Mouse (Mus musculus): ENCODE data around the gene Pdzk1ip1. TPM values are rescaled to one million over a fixed set of nuclear protein-coding genes. Genes with fewer than 3 reads are reported as not detected.

Pdzk1ip1 gene
- 1 to 10 TPM in 1 of 2 experiments, under 1 TPM in 1; 0.88 to 2.0 TPM for total RNA-seq (2021)
- long read RNA-seq, experiment 1, result 0 reads
- long read RNA-seq, experiment 2, result 0 reads

DNA sequence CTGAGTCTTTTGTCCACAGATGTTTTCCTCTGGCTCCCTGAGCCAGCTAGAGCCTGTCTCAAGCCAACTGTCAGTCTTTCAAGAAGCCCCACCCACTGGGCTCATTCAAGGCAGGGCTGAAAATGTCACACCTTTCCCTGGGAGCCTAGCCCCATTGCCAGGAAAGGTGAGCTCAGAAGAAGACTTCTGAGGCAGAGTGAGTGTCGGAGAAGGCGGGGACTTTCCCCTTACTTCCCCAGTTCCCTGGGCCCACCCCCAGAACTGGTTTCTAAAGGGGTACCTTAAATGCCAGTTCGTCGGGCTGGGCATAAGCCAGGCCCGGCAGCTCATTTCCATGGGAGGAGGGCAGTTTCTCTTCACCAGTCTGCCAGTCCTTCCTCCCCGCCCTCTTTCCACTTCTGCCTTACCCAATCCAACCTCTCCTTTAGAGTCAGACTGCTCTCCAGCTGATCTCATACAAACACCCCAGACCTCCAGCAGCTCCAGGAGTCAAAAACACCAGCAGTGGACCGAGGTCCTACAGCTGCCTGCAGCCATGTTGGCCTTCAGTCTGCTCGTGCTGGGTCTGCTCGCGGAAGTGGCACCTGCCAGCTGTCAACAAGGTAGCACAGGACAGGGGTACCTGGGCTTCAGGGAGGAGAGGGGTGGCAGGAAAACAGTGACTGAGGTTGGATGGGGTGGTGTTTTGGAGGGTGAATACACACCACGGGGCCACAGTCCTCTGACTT lies at the start of gene Pdzk1ip1:
Gene Pdzk1ip1 (plus strand): TSS at position 98 of the 728 bp plus-strand sequence.
- DNase-seq, result no peak
- intact Hi-C loops (cut with DNase I), result loop anchor here (5.0 kb wide), 1 partner anchor 91 kb away; no protein-coding TSS in a partner anchor

DNA sequence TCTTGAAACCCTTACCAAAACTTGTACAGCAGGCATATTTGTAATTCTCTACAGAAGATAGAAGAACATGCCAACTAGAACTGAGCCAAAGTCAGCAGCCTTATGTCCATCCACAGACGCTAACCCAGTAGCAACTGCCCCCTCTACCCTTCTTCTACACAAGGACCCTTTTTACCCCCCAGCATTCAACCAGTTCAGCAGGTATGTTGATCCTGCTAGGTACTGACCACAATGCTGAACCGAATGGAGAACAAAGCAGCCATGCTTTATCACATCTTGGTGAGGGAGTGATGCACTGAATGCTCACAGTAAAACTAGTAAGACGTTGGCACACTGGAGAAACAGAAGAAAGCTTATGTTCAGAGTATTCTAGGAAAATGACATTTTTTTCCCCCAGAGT lies 42.9 kb upstream of the Pdzk1ip1 start:
- no peak for DNase-seq
- intact Hi-C loops (cut with DNase I), result no loop called here

DNA sequence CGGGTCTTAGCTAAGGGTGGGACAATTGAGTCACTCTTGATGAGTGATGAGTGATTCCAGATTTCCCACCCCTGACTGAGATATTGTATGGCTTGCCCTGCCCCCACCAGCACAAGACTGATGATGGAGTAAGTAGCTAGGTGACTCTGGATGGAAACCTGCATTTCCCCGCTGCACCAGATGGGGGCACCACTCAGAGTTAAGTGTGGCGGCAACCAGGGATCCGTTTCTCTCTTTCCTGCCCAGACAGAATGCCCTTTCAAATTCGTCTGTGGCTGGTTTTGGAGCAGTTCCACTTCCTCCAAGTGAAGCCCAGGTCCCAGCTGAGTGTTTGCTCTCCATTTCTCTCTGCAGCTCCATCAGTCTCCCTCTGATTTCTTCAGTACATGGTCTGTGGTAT lies 40.8 kb upstream of the Pdzk1ip1 start:
- intact Hi-C loops (cut with DNase I), result loop anchor here (2.0 kb wide), 1 partner anchor 37 kb away; no protein-coding TSS in a partner anchor
- DNase-seq, result peak; percentile 68 to 74

DNA sequence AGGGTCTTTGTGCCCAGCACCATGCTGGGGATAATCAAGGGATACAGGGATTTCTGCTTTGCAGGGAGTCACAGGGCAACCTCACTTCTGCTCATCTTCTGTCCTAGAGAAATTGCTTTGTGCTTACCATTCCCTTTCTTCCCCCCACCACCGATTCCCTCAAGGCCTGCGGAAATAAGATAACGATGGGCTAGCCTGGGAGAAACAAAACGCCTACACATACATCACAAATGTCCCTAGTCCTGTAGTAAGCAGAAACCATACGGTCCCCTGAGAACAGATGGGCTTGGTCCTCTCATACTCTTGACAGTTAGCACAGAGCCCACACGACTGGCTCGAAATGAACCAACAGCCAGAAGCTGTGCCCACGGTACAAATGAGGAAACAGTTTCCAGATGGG lies 40.3 kb upstream of the Pdzk1ip1 start:
- DNase-seq, result no peak
- intact Hi-C loops (cut with DNase I), result loop anchor here (2.0 kb wide), 1 partner anchor 37 kb away; no protein-coding TSS in a partner anchor

DNA sequence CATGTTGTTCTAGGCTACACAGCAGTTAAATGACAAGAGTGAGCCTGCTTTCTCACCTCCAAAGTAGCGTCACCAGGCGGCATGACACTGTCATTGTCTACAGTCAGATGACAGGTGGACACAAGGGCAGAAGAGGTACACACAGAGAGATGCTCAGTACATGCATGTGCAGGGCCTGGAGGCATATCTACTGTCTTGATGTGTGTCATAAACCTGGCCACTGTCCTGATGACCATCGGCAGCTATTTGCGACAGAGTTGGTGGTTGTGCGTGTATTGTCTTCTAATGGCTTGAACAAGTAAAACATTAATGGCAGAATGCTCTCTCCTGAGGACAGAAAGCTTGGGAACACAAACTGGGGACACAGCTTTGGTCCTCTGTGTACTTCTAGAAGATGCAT lies 37.3 kb upstream of the Pdzk1ip1 start:
- DNase-seq, result no peak
- intact Hi-C loops (cut with DNase I), result no loop called here

DNA sequence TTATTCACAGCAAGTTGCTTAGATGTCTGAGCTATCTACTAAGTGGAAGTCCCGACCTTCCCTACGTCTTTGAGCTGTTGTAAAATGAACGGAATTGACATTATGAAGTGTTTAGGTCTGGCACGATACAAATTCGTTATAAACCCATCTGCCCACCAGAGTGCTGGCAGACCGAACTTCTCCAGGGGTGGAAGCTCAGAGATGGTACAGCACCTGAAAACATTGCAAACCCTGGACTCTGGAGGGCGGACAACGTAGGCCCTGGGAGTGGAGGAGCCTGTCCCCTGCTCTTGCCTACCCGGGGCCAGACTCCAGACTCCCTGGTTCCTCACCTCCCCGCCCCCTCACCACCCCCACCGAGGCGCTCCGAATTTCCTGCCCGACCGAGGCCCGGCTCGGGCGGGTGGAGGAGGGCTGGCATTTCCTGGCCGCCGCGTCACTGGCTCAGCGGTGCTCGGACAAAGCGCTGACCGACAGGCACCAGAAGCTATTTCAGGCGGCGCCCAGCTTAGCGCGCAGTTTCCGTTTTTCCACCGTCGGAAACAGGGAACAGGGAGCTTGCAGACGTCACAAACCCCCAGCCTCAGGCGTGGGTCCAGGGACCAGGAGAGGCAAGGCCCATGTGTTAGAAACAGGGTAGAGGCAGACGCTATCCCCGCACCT lies 36.0 kb upstream of the Pdzk1ip1 start:
- intact Hi-C loops (cut with DNase I), result no loop called here
- DNase-seq, result peak; percentile 76 to 80

DNA sequence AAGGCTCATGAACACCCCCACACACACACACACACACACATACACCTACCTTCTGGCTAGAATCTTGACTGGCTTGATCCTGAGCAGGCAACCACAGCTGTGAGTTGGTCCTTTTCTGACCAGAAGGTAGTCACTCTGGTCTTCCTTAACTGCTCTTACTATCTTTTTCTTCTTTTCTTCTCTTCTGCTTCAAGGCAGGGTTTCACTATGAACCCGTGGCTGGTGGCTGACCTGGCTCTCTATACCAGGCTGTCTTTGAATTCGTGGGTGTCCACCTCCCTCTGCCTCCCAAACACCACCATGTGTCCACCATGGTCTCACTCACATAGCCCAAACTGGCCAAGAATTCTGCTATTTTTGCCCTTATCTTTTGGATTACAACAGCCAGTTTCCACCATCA lies 33.5 kb upstream of the Pdzk1ip1 start:
- no peak for DNase-seq
- intact Hi-C loops (cut with DNase I), result loop anchor here (5.0 kb wide), 1 partner anchor 148 kb away; the partner anchor contains the start of gene Foxd2

DNA sequence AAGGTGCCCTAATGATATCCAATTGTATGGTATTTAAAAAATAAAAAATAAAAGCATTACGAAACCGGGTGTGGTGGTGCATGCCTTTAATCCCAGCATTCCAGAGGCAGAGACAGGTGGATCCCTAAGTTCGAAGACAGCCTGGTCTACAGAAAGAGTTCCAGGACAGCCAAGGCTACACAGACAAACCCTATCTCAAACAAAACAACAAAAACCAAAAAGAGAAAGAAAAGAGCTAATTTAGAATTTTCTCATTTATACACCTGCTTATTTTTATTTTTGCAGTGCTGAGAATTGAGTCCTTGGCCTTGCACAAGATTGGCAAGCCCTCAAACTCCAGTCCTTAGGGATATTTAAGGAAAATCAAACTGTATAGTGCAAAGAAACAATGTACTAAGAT lies 32.8 kb upstream of the Pdzk1ip1 start:
- no peak for DNase-seq
- intact Hi-C loops (cut with DNase I), result loop anchor here (5.0 kb wide), 1 partner anchor 148 kb away; the partner anchor contains the start of gene Foxd2

DNA sequence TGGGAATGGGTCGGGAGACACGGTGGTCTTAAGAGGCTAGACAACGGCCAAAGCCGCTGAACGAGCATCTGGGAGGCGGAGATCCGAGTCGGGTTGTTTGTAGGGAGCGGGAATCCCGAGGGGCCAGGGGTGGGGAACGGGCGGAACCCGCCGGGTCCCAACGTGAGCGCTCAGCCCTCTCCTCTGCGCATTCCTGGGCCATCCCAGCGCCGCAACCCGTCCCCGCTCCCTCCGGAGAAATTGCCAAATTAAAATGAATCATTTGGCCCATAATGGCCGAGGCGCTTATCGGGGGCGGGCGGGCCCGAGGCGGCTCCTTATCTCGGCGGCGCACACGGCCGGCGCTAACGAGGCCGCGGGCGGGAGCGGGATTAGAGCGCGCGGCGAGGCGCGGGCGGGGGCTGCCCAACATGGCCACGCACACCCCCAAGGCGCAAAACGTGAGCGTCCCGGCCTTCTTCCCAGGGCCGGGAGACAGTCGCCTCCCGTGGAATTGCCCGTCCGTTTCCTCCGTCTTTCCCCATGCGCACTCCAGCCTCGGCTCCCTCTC lies 32.1 kb upstream of the Pdzk1ip1 start, which contains the start of gene Tal1:
Gene Tal1 (plus strand): TSS at position 56 of the 550 bp plus-strand sequence.
- intact Hi-C loops (cut with DNase I), result loop anchor here (5.0 kb wide), 1 partner anchor 149 kb away; the partner anchor contains the start of gene Foxd2
- DNase-seq, result peak; percentile 64 to 76

DNA sequence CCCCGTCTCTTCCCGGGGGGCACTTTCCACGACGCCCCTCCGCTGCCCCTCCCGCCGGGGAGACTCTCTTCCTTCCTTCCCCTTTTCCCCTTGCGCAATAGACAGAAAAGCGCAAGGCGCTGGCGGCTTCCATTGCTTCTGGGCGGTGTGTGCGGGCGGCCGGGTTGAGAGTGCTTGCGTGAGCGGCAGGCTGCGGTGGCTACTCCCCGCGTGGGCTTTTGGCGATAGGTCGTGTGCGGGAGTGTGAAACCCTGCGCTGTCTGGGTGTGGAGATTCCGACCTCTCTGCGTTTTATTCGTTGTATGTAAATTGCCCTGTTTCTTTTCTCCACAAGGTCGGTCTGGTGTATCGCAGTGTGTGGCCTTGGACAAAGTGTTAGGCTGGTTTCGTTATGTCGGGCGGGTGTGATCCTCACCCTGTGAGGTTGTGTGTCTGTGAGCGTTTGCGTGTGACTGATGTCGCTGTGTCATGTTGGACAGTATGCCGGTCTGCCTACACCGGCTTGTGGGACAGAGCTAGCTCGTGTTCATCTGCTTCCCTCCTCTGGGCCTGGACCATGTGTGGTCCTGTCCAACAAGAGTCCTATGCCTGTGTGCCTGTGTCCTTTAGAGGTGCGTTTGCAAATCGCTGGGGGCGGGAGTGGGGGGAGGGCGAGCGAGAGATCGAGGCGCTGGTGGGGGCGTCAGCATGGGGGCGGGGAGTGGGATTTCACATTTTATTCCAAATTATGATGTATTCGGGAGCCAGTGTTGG lies 31.4 kb upstream of the Pdzk1ip1 start:
- intact Hi-C loops (cut with DNase I), result loop anchor here (5.0 kb wide), 1 partner anchor 150 kb away; the partner anchor contains the start of gene Foxd2
- peak; percentile 44 to 47 for DNase-seq

DNA sequence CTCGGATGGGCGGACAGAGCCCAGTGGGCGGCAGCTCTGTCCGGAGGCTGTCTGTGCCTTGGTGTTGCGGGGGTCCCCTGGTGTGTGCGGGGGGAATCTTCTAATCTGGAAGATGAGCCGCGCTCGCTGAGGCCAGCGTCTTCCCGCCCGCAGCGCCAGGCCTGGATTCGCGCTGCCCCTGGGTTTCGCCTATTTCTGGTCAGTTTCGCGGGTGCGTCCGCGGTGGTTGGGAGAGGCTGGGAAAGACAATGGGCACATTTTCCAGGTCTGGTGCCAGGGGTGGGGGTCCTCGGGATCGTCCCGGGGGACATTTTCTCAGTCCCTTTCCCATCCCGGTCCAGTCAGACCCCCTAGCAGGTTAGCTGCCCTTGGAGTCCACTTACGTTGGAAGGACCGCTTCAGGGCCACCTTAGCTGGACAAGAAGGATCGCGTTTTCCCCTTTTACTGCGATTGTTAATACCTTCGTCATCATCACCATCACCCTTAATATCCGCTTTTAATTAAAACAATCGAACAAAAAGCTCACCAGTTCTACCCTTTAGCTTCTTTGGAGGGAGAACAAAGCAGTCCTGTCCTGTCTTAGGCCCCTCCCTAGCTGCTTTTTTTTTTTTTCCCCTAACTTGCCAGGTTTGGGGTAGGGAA lies 30.7 kb upstream of the Pdzk1ip1 start:
- intact Hi-C loops (cut with DNase I), result loop anchor here (5.0 kb wide), 1 partner anchor 150 kb away; the partner anchor contains the start of gene Foxd2

DNA sequence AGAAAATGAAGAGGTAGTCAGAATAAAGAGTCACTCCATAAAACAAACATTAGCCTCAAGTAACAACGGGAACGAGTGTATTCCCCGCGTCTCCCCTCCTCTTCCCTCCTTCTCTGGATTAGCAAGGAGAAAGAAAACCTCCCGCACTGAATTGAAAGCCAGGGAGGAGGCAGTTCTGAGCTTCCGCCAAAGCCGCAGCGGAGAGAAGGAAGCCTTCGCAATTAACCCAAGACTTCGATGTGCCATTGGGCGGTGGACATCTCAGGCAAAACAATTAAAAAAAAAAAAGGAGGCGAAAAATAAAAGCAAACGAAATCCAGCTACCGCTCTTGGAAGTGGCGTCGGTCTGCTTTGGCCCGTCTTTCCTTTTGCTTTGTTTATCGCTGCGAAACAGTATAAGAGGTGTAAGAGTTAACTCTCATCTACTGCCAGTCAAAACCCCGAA lies 30.2 kb upstream of the Pdzk1ip1 start:
- intact Hi-C loops (cut with DNase I), result loop anchor here (5.0 kb wide), 1 partner anchor 151 kb away; the partner anchor contains the start of gene Foxd2
- DNase-seq, result peak in 1 of 2 experiments; percentile 35

More for the DNA sequence above, 30.7 kb upstream of the Pdzk1ip1 start:
- peak in 1 of 2 experiments; percentile 34 for DNase-seq

DNA sequence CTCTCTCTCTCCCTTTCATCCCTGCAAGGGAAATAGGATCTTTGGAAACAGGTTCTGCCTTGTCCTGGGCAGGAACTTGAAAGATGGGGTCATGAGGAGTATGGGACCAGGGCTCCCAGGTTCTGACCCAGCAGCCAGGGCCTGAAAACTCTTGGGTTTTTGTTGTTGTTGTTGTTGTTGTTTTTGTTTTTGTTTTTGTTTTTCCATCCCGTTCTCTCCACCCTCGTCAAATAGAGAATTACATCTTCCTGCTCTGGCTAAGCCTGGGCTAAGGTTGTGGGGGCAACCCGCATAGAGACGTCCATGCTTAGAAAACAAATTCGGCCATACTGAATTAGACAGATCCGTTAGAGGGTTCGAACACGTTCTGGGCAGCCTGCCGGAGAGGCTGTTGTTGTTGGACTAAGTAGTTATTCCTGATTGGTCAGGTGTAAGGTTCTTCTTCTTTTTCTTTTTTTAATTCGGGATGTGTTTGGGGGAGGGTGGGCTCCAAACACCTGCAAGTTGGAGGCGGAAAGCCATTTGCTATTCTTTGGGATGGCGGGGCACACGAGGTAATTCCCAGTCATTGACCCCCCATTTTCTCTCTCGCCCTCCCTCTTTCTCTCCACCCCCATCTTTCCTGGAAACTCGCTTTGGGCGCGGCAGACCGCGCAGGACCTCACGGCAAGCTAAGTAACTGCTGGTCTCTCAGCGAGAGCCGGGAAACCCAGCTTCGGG lies 29.5 kb upstream of the Pdzk1ip1 start:
- DNase-seq, result peak in 1 of 2 experiments; percentile 27
- intact Hi-C loops (cut with DNase I), result loop anchor here (5.0 kb wide), 1 partner anchor 152 kb away; the partner anchor contains the start of gene Foxd2

DNA sequence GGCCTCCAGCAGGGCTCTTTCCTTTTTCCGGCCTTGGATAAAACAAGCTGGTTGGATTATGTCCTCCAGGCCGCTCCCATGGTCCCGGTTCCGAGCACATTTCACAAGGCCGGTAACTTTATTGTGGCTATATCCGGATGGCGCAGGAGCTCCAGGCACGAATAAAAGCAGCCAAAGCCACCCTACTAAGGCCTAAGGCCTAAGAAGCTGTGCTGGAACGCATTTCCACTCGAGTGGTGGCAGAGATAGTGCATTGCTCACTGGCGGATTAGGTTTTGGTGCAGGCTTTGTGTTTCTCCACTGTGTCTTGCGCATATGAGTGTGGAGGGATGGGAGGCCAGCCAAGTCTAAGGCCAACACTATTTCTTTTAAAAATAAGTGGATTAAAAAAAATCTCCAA lies 28.6 kb upstream of the Pdzk1ip1 start:
- intact Hi-C loops (cut with DNase I), result loop anchor here (5.0 kb wide), 1 partner anchor 153 kb away; the partner anchor contains the start of gene Foxd2
- peak in 1 of 2 experiments; percentile 30 for DNase-seq

DNA sequence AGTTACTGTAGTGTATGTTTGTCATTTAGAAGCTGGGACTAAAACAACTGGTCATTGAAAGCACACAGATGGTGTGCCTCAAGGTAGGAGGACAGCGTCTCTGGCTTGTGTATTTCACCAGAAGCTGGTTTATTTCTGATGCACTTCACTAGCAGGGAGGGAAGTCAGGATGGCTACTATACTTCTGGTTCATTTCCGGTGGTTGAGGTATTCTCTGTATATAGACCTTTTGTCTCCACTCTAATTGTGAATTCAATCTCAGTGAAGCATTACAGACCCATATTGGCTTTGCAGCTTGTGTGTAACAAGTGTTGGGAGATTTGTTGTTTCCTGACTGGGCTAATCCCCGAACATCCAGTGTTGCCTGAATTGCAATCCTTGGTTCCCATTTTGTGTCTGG lies 27.8 kb upstream of the Pdzk1ip1 start:
- intact Hi-C loops (cut with DNase I), result no loop called here
- no peak for DNase-seq

DNA sequence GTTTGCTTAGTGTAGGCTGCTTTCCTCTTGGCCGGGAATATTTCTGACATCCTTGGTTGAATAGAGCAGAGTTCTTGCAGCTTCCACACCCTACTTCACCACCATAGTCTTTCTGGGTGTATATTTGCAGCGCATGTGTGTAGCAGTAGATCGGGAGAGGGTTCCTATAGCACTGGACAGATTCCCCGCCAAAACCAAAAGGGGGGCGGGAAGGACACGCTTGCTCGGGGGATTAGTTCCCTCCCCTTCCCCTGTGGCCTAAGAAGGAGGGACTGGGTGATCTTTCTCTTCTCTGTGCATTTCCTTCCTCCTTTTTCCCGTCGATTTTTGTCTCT lies 26.0 kb upstream of the Pdzk1ip1 start:
- intact Hi-C loops (cut with DNase I), result no loop called here
- no peak for DNase-seq

DNA sequence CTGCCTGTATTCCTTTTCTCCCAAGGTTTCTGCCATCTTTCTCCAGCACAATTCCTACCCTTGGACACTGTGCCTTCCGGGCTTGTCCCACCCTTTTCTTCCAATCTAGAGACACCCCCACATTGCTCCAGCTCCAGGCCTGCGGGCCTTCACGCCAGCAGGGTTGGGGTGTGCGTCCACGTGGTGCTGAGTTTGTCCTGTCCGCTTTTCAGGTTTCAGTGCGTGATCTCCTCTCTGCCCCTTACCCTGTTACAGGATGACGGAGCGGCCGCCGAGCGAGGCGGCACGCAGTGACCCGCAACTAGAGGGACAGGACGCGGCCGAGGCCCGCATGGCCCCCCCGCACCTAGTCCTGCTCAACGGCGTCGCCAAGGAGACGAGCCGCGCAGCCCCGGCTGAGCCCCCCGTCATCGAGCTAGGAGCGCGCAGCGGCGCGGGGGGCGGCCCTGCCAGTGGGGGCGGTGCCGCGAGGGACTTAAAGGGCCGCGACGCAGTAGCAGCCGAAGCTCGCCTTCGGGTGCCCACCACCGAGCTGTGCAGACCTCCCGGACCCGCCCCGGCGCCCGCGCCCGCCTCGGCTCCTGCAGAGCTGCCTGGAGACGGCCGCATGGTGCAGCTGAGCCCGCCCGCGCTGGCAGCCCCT lies 25.5 kb upstream of the Pdzk1ip1 start:
- DNase-seq, result peak; percentile 35 to 50
- intact Hi-C loops (cut with DNase I), result no loop called here

DNA sequence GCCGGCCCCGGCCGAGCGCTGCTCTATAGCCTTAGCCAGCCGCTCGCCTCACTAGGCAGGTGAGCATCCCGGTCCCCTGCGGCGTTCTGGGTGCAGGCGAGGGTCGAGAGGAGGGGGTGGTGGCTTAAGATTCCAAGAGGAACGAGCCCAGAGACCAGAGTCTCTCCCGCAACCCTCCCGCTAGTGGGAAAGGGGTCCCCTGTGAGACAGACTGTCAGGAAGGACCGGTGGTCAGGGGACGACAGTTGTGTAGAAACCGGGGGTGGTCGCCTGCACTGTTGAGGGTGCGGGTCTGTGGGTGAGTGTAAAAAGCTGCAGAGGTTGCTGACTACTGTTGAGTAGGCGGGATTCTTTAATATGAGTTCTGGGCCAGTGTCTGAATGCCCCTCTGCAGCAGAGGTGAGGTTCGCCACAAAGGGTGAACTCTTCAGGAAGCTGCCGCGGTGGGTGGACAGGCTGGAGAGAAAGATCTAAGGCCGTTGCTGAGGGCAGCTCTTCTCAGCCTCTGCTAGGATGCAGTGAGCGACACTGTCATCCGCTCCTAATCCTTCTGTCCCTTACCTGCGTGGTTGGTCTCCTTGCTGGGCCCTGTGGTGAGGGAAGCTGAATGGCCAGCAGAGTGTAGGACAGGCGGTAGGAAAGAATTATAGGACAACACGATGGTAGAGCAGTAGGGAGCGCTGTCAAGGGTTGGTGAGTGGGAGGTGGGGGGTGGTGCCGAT lies 24.8 kb upstream of the Pdzk1ip1 start:
- intact Hi-C loops (cut with DNase I), result no loop called here
- DNase-seq, result no peak

Data from heart, postnatal 14 days (tissue).